In genomic region chr4:137728399-137729154, GRCm38 (mm10) we compare ENCODE assay signal across 8 mouse cellular contexts.
A peak's percentile ranks its signal among the peaks of the same experiment; 100 is the strongest.
DNase-seq lines count a peak whose midpoint lies in the region; ATAC-seq lines count a peak whose summit lies in the region.

No protein-coding gene starts in this region.

- no peak overlapping the region for H3K27ac ChIP-seq in lung, embryonic 16.5 days (ENCODE audit: low read length)
- no peak overlapping the region for H3K27ac ChIP-seq in hindbrain, embryonic 15.5 days (replicated peaks)
- H3K27ac ChIP-seq in midbrain, embryonic 14.5 days (replicated peaks; ENCODE audit: low read depth, low read length): peak overlapping the region; percentile 45; the same call in 1 of the 2 replicates

- ATAC-seq in lung, embryonic 16.5 days (ENCODE audit: low read depth): no peak
- ATAC-seq in hindbrain, embryonic 15.5 days (ENCODE audit: low FRiP score, low read depth): peak; percentile 27
- ATAC-seq in midbrain, embryonic 14.5 days (ENCODE audit: low FRiP score, low TSS enrichment): peak; percentile 48; the same call in 1 of the 2 replicates

- DNase-seq in cerebellum, postnatal 10 days: peak; percentile 67 to 76
- no peak for DNase-seq in cerebellum, adult 9-10 months
- DNase-seq in lung, postnatal 36 days: no peak
- DNase-seq in midbrain, embryonic 14.5 days: peak; percentile 72
- no peak for DNase-seq in urinary bladder, postnatal 36 days (ENCODE audit: low spot score in 2 of 2)
- no peak for DNase-seq in urinary bladder, postnatal 14 days (ENCODE audit: low spot score)

- peaks cover 10% of the 10 kb centered on the region for H3K4me1 ChIP-seq in lung, embryonic 16.5 days (replicated peaks; ENCODE audit: control insufficient read depth, insufficient read depth, low read length)
- H3K4me1 ChIP-seq in hindbrain, embryonic 15.5 days (replicated peaks): peaks cover 39% of the 10 kb centered on the region
- H3K4me1 ChIP-seq in midbrain, embryonic 14.5 days (ENCODE audit: control insufficient read depth, insufficient read depth, low read length): peaks cover 28% of the 10 kb centered on the region

- H3K9me3 ChIP-seq in lung, embryonic 16.5 days (ENCODE audit: control insufficient read depth, low read length): no peaks in the 10 kb centered on the region
- no peaks in the 10 kb centered on the region for H3K9me3 ChIP-seq in hindbrain, embryonic 15.5 days
- no peaks in the 10 kb centered on the region for H3K9me3 ChIP-seq in midbrain, embryonic 14.5 days (ENCODE audit: control insufficient read depth, low read length)

- H3K9ac ChIP-seq in lung, embryonic 16.5 days (ENCODE audit: low read length): no peak overlapping the region
- peak overlapping the region; percentile 36; the same call in 1 of the 2 replicates for H3K9ac ChIP-seq in hindbrain, embryonic 15.5 days
- H3K9ac ChIP-seq in midbrain, embryonic 14.5 days (replicated peaks; ENCODE audit: low read length): peak overlapping the region; percentile 43

- H3K27me3 ChIP-seq in lung, embryonic 16.5 days (ENCODE audit: control insufficient read depth, insufficient read depth, low read depth, low read length): peaks cover 34% of the 10 kb centered on the region
- H3K27me3 ChIP-seq in hindbrain, embryonic 15.5 days: no peaks in the 10 kb centered on the region
- no peaks in the 10 kb centered on the region for H3K27me3 ChIP-seq in midbrain, embryonic 14.5 days (ENCODE audit: control insufficient read depth, insufficient read depth, low read length)

- H3K4me3 ChIP-seq in lung, embryonic 16.5 days (ENCODE audit: low read length): no peak overlapping the region
- H3K4me3 ChIP-seq in hindbrain, embryonic 15.5 days: peak overlapping the region; percentile 33
- H3K4me3 ChIP-seq in midbrain, embryonic 14.5 days (replicated peaks; ENCODE audit: low read depth, low read length): peak overlapping the region; percentile 30

- no peaks in the 10 kb centered on the region for H3K36me3 ChIP-seq in lung, embryonic 16.5 days (ENCODE audit: control insufficient read depth, insufficient read depth, low read length)
- H3K36me3 ChIP-seq in hindbrain, embryonic 15.5 days: no peaks in the 10 kb centered on the region
- no peaks in the 10 kb centered on the region for H3K36me3 ChIP-seq in midbrain, embryonic 14.5 days (ENCODE audit: control insufficient read depth, insufficient read depth, low read length)

- 8% methylated on average over 17 of the region's 17 CpGs for WGBS in lung, embryonic 16.5 days
- 9% methylated on average over 13 of the region's 17 CpGs for WGBS in hindbrain, embryonic 15.5 days
- 7% methylated on average over 17 of the region's 17 CpGs for WGBS in midbrain, embryonic 14.5 days

- H3K4me2 ChIP-seq in lung, embryonic 16.5 days (ENCODE audit: low read depth, low read length): peak overlapping the region; percentile 32
- peak overlapping the region; percentile 61 for H3K4me2 ChIP-seq in hindbrain, embryonic 15.5 days
- H3K4me2 ChIP-seq in midbrain, embryonic 14.5 days (ENCODE audit: low read length): peak overlapping the region; percentile 65

Comparison
In these comparisons a context has a peak if more than half of its experiments do, and no peak if none do; other contexts are left out.
1. DNase-seq: peak in cerebellum, postnatal 10 days (2 of 2) and midbrain, embryonic 14.5 days (single experiment); none in cerebellum, adult 9-10 months (single experiment), lung, postnatal 36 days (single experiment), urinary bladder, postnatal 36 days (0 of 2) and urinary bladder, postnatal 14 days (single experiment).
2. Peak in every context shown above with its lines, with median percentiles within 50 percentile points of each other: H3K4me2 ChIP-seq.